Mouse (Mus musculus) cerebellum, adult 2 months (tissue): ENCODE measurements around the gene Armc2.

Experiments
- CTCF ChIP-seq: fragments of 200-500 bp; IDR thresholded peaks from 2 replicates; pipeline ENCODE4 v1.5.1; 2011; ENCODE audit warnings: low read depth, mild to moderate bottlenecking, control low read depth, low read length, moderate library complexity, borderline replicate concordance; ENCODE audit not compliant: insufficient read depth
- POLR2A ChIP-seq: fragments of 200-500 bp; IDR thresholded peaks from 2 replicates; pipeline ENCODE4 v1.6.1; 2011; ENCODE audit warnings: low read length, control low read depth, borderline replicate concordance; ENCODE audit not compliant: insufficient read depth

DNA sequence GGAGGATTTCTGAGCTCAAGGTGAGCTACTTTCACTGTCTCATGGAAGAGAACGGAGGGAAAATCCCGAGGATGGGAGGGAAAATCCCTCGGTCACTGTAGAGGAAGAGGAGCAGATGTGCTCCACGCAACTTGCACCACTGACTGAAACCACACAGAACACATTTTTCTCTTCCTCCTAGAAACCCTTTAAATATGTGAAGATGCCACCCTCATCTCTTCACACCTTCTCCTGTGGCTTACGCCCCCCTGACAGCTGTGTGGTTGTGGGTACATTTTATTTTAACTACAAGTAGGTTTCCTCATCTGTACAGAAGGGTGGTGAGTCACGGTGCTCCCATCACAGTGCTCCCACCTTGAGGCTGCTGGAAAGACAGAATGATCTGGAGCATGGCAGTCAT lies 34.0 kb downstream of the Armc2 start:
- no peak for TF ChIP-seq CTCF
- TF ChIP-seq POLR2A, result no peak
